Mouse (Mus musculus): ENCODE measurements around the gene Dram1.

GRCm38 (mm10) chr10:88426896-88427295, 48.0 kb upstream of the Dram1 start:
- TF ChIP-seq ZC3H11A (IDR thresholded peaks at IDR 0.05; ENCODE audit: borderline replicate concordance, low read depth, low read length): no peak
- no peak for TF ChIP-seq HCFC1 (IDR thresholded peaks at IDR 0.05; ENCODE audit: borderline replicate concordance, insufficient read depth, low read length)
- TF ChIP-seq CHD2 (IDR thresholded peaks at IDR 0.05; ENCODE audit: low read depth, low read length): no peak

Data from ES-E14 (cell line).